Mouse (Mus musculus): ENCODE results near the gene Olfr1143. TPM values are rescaled to one million over a fixed set of nuclear protein-coding genes. Genes with fewer than 3 reads are reported as not detected.

The Olfr1143 gene
- polyA plus RNA-seq (2014; fragmentation: Nextera tagmentation; extraction: Ambion mirVana), result not detected in 2 replicates

DNA sequence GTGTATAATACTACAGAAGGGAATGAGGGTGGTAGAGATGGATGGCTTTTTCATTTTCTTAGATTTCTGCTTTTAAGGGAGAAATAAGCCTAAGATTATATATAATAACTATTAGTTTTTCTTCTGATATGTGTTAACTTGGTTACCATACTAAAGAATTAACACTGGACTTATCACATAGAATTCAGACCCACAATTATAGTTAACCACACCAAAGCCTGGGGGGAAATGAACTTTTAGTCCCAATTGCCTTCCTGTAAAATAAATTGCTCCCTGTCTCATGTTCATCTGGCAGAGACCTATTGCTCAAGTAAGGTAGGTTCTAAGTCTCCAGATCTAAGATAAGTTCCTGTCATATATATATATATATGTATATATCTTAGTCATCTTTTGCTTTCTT is at the start of gene Olfr1143:
Gene Olfr1143 (plus strand): TSS at position 301 of the 400 bp plus-strand sequence.
- no peaks in the 10 kb centered on the region for H3K36me3 ChIP-seq (replicated peaks; ENCODE audit: control insufficient read depth, insufficient read depth)
- H3K27me3 ChIP-seq (ENCODE audit: control insufficient read depth, insufficient read depth, low read length), result no peaks in the 10 kb centered on the region
- no peaks in the 10 kb centered on the region for H3K4me1 ChIP-seq (replicated peaks; ENCODE audit: control insufficient read depth, insufficient read depth, low read length)
- no peak within 1 kb of the TSS for H3K4me2 ChIP-seq (replicated peaks)
- no peak within 1 kb of the TSS for H3K4me3 ChIP-seq (replicated peaks; ENCODE audit: low read length)
- H3K9ac ChIP-seq, result no peak within 1 kb of the TSS
- H3K9me3 ChIP-seq (ENCODE audit: control insufficient read depth, low read length), result no peaks in the 10 kb centered on the region
- no peak within 1 kb of the TSS for H3K27ac ChIP-seq
- ATAC-seq (ENCODE audit: low FRiP score), result no peak
- no peak for DNase-seq (ENCODE audit: low spot score)

DNA sequence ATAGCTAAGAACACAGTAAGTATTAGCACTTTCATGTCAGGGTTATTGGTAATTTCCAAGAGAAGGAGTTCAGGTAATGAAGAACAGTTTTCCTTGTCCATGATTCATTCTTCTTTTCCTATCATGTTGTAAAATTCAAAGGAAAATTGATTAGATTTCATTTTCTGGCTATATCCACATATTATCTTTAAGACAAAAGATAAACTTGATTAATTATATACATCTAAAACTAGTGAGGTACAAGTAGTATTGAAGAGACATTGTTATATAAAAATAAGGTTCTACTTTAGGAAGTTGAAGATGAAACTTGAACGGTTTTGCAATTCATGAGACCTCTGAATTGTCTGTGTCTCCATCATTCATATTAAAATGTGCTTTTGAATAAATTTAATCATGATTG is 46.5 kb upstream of the Olfr1143 start, which contains the start of gene Olfr1141:
Gene Olfr1141 (minus strand): TSS at position 101 of the 400 bp plus-strand sequence.
- Histone ChIP-seq H3K9ac (no peak within 1 kb of the TSS), H3K27ac (no peak within 1 kb of the TSS), H3K27me3 (ENCODE audit: control insufficient read depth, insufficient read depth, low read length) (no peaks in the 10 kb centered on the region), H3K4me3 (replicated peaks; ENCODE audit: low read length) (no peak within 1 kb of the TSS), H3K36me3 (replicated peaks; ENCODE audit: control insufficient read depth, insufficient read depth) (no peaks in the 10 kb centered on the region), H3K4me1 (replicated peaks; ENCODE audit: control insufficient read depth, insufficient read depth, low read length) (no peaks in the 10 kb centered on the region), H3K9me3 (ENCODE audit: control insufficient read depth, low read length) (no peaks in the 10 kb centered on the region), H3K4me2 (replicated peaks) (no peak within 1 kb of the TSS)
- ATAC-seq (ENCODE audit: low FRiP score) (no peak), DNase-seq (ENCODE audit: low spot score) (no peak)
- WGBS, result 82% methylated on average over 1 of the region's 1 CpGs

DNA sequence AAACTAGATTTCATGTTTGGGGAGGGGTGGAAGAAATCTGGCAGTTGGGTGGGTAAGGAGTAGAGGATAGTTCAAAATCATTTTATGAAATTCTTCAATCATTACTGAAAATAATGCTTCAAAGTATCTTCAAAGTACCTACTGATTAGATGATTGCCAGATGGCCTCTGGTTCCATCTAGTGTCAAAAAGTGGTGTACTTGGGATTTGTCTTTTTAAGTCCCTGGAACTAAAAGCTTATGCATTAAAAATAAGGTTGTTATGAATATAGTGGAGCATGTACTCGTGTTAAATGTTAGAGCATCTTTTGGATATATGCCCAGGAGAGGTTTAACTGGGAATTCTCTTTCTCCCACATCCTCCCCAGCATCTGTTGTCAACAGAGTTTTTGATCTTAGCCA is 24.2 kb upstream of the Olfr1143 start:
- 55% methylated on average over 1 of the region's 1 CpGs for WGBS
- no peak overlapping the region for H3K4me3 ChIP-seq (replicated peaks; ENCODE audit: low read length)
- no peak overlapping the region for H3K9ac ChIP-seq
- no peak overlapping the region for H3K4me2 ChIP-seq (replicated peaks)
- DNase-seq (ENCODE audit: low spot score), result no peak
- H3K9me3 ChIP-seq (ENCODE audit: control insufficient read depth, low read length), result no peaks in the 10 kb centered on the region
- H3K36me3 ChIP-seq (replicated peaks; ENCODE audit: control insufficient read depth, insufficient read depth), result no peaks in the 10 kb centered on the region
- no peaks in the 10 kb centered on the region for H3K27me3 ChIP-seq (ENCODE audit: control insufficient read depth, insufficient read depth, low read length)
- H3K4me1 ChIP-seq (replicated peaks; ENCODE audit: control insufficient read depth, insufficient read depth, low read length), result no peaks in the 10 kb centered on the region
- H3K27ac ChIP-seq, result no peak overlapping the region
- no peak for ATAC-seq (ENCODE audit: low FRiP score)

DNA sequence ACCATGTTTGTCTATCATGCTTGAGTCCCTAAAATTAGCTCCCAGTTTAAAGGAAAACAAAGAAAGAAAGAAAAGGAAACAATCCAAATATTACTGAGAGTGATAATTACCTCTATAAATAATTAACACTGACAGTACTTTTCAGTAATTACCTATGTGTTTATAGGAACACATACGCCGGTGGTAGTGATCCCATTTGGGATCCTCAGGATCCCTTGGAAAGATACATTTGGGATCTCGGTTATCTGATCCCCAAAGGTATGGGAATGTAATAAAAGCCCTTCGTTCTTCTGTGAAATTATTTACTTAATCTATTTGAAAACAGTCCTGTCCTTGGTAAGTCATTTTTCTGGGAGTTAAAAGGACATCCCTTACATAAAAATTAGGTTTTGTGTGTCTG is 21.2 kb upstream of the Olfr1143 start, which contains the start of gene Olfr152:
Gene Olfr152 (plus strand): TSS at position 301 of the 400 bp plus-strand sequence.
- DNase-seq (ENCODE audit: low spot score) (no peak), ATAC-seq (ENCODE audit: low FRiP score) (no peak)
- no peaks in the 10 kb centered on the region for H3K36me3 ChIP-seq (replicated peaks; ENCODE audit: control insufficient read depth, insufficient read depth)
- no peaks in the 10 kb centered on the region for H3K27me3 ChIP-seq (ENCODE audit: control insufficient read depth, insufficient read depth, low read length)
- H3K9ac ChIP-seq, result no peak within 1 kb of the TSS
- WGBS, result 80% methylated on average over 4 of the region's 4 CpGs
- no peaks in the 10 kb centered on the region for H3K9me3 ChIP-seq (ENCODE audit: control insufficient read depth, low read length)
- no peaks in the 10 kb centered on the region for H3K4me1 ChIP-seq (replicated peaks; ENCODE audit: control insufficient read depth, insufficient read depth, low read length)
- no peak within 1 kb of the TSS for H3K4me3 ChIP-seq (replicated peaks; ENCODE audit: low read length)
- H3K27ac ChIP-seq, result no peak within 1 kb of the TSS
- no peak within 1 kb of the TSS for H3K4me2 ChIP-seq (replicated peaks)

DNA sequence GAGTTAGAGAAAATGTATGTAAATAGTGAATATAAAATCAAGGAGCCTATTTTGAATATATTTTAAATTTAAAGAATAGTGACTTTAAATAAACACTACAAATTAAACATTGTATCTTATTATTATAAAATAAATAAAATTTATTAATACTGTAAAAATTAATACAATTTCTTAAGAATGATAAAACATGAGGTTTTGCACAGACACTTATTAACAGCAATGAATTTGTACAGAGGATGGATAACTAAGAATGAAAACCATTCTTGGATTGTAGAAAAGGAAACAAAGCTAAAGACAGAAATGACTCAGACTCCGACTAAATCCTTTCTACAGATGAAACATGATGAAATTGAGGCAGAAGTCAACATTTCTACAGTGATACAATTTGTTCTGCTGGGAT is 9.1 kb downstream of the Olfr1143 start, which contains the start of gene Olfr1145:
Gene Olfr1145 (plus strand): TSS at position 301 of the 400 bp plus-strand sequence.
- no peaks in the 10 kb centered on the region for H3K4me1 ChIP-seq (replicated peaks; ENCODE audit: control insufficient read depth, insufficient read depth, low read length)
- WGBS, result 81% methylated on average over 1 of the region's 1 CpGs
- H3K9me3 ChIP-seq (ENCODE audit: control insufficient read depth, low read length), result no peaks in the 10 kb centered on the region
- H3K36me3 ChIP-seq (replicated peaks; ENCODE audit: control insufficient read depth, insufficient read depth), result no peaks in the 10 kb centered on the region
- H3K4me2 ChIP-seq (replicated peaks), result no peak within 1 kb of the TSS
- no peaks in the 10 kb centered on the region for H3K27me3 ChIP-seq (ENCODE audit: control insufficient read depth, insufficient read depth, low read length)
- H3K9ac ChIP-seq, result no peak within 1 kb of the TSS
- no peak within 1 kb of the TSS for H3K27ac ChIP-seq
- ATAC-seq (ENCODE audit: low FRiP score) (no peak), DNase-seq (ENCODE audit: low spot score) (no peak)
- no peak within 1 kb of the TSS for H3K4me3 ChIP-seq (replicated peaks; ENCODE audit: low read length)

DNA sequence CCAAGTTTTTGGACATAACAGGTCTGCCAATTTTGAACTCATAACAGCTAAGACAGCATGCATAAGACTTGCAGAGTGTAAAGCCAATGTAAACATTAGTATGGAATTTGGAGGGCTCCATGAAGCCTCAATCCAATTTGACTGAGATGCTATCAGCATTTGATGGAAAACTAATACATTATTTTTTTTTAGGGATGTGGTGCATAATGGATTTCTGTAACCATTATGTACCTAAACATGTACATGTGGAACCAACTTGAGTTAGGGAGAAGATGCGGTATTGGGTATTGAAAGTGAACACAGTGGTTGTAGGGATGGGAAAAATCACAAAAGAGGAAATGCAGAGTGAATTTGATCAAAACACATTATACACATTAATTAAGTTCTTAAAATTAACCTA is 29.8 kb downstream of the Olfr1143 start, which contains the start of gene Olfr1148:
Gene Olfr1148 (plus strand): TSS at position 301 of the 400 bp plus-strand sequence.
- Histone ChIP-seq H3K27ac (no peak within 1 kb of the TSS), H3K9ac (no peak within 1 kb of the TSS), H3K4me1 (replicated peaks; ENCODE audit: control insufficient read depth, insufficient read depth, low read length) (no peaks in the 10 kb centered on the region), H3K4me3 (replicated peaks; ENCODE audit: low read length) (no peak within 1 kb of the TSS), H3K36me3 (replicated peaks; ENCODE audit: control insufficient read depth, insufficient read depth) (no peaks in the 10 kb centered on the region), H3K27me3 (ENCODE audit: control insufficient read depth, insufficient read depth, low read length) (no peaks in the 10 kb centered on the region), H3K4me2 (replicated peaks) (no peak within 1 kb of the TSS), H3K9me3 (ENCODE audit: control insufficient read depth, low read length) (no peaks in the 10 kb centered on the region)
- ATAC-seq (ENCODE audit: low FRiP score), result no peak
- 92% methylated on average over 1 of the region's 1 CpGs for WGBS
- DNase-seq (ENCODE audit: low spot score), result no peak

DNA sequence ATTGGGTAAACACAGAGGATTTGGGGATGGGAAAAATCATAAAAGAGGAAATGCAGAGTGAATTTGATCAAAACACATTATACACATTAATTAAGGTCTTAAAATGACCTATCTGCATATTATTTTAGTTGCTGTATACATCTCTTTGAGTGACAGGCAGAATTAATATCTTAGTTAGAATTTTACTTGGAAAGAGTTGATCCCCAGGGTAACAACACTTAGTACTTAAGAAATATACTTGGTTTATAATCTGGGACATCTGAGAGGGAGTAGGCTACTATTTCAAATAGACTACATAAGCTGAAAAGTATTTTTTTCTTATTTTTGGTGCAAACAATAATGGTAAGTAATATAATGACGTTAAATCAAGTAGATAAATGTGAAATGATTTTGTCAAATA is 43.3 kb downstream of the Olfr1143 start, which contains the start of gene Olfr1150-ps1:
Gene Olfr1150-ps1 (plus strand): TSS at position 301 of the 400 bp plus-strand sequence.
- 82% methylated on average over 1 of the region's 1 CpGs for WGBS
- ATAC-seq (ENCODE audit: low FRiP score) (no peak), DNase-seq (ENCODE audit: low spot score) (no peak)
- Histone ChIP-seq H3K4me2 (replicated peaks) (no peak within 1 kb of the TSS), H3K27me3 (ENCODE audit: control insufficient read depth, insufficient read depth, low read length) (no peaks in the 10 kb centered on the region), H3K9ac (no peak within 1 kb of the TSS), H3K27ac (no peak within 1 kb of the TSS), H3K36me3 (replicated peaks; ENCODE audit: control insufficient read depth, insufficient read depth) (no peaks in the 10 kb centered on the region), H3K9me3 (ENCODE audit: control insufficient read depth, low read length) (no peaks in the 10 kb centered on the region), H3K4me3 (replicated peaks; ENCODE audit: low read length) (no peak within 1 kb of the TSS), H3K4me1 (replicated peaks; ENCODE audit: control insufficient read depth, insufficient read depth, low read length) (no peaks in the 10 kb centered on the region)

Other genes with a start within 250 kb of the Olfr1143 start
- gene Olfr1129, start 226.7 kb upstream of the Olfr1143 start, polyA plus RNA-seq (2014; fragmentation: Nextera tagmentation; extraction: Ambion mirVana), result not detected in 2 replicates
- not detected in 2 replicates for gene Olfr1130, start 194.4 kb upstream of the Olfr1143 start, polyA plus RNA-seq (2014; fragmentation: Nextera tagmentation; extraction: Ambion mirVana)
- not detected in 2 replicates for gene Olfr1131, start 173.5 kb upstream of the Olfr1143 start, polyA plus RNA-seq (2014; fragmentation: Nextera tagmentation; extraction: Ambion mirVana)
- gene Olfr1132, start 163.1 kb upstream of the Olfr1143 start, polyA plus RNA-seq (2014; fragmentation: Nextera tagmentation; extraction: Ambion mirVana), result not detected in 2 replicates
- gene Olfr1133, start 153.2 kb upstream of the Olfr1143 start, polyA plus RNA-seq (2014; fragmentation: Nextera tagmentation; extraction: Ambion mirVana), result not detected in 2 replicates
- not detected in 2 replicates for gene Olfr1134, start 142.1 kb upstream of the Olfr1143 start, polyA plus RNA-seq (2014; fragmentation: Nextera tagmentation; extraction: Ambion mirVana)
- gene Olfr1135, start 126.9 kb upstream of the Olfr1143 start, polyA plus RNA-seq (2014; fragmentation: Nextera tagmentation; extraction: Ambion mirVana), result not detected in 2 replicates
- gene Olfr1136, start 106.6 kb upstream of the Olfr1143 start, polyA plus RNA-seq (2014; fragmentation: Nextera tagmentation; extraction: Ambion mirVana), result not detected in 2 replicates
- gene Olfr1137, start 87.4 kb upstream of the Olfr1143 start, polyA plus RNA-seq (2014; fragmentation: Nextera tagmentation; extraction: Ambion mirVana), result not detected in 2 replicates
- gene Olfr1138, start 60.6 kb upstream of the Olfr1143 start, polyA plus RNA-seq (2014; fragmentation: Nextera tagmentation; extraction: Ambion mirVana), result not detected in 2 replicates
- gene Olfr1140, start 56.8 kb upstream of the Olfr1143 start, polyA plus RNA-seq (2014; fragmentation: Nextera tagmentation; extraction: Ambion mirVana), result not detected in 2 replicates
- gene Olfr1141, start 46.6 kb upstream of the Olfr1143 start, polyA plus RNA-seq (2014; fragmentation: Nextera tagmentation; extraction: Ambion mirVana), result not detected in 2 replicates
- not detected in 2 replicates for gene Olfr152, start 21.1 kb upstream of the Olfr1143 start, polyA plus RNA-seq (2014; fragmentation: Nextera tagmentation; extraction: Ambion mirVana)
- not detected in 2 replicates for gene Olfr1145, start 9.2 kb downstream of the Olfr1143 start, polyA plus RNA-seq (2014; fragmentation: Nextera tagmentation; extraction: Ambion mirVana)
- gene Olfr1148, start 29.9 kb downstream of the Olfr1143 start, polyA plus RNA-seq (2014; fragmentation: Nextera tagmentation; extraction: Ambion mirVana), result not detected in 2 replicates
- not detected in 2 replicates for gene Olfr1150-ps1, start 43.4 kb downstream of the Olfr1143 start, polyA plus RNA-seq (2014; fragmentation: Nextera tagmentation; extraction: Ambion mirVana)
- gene Olfr1151, start 55.3 kb downstream of the Olfr1143 start, polyA plus RNA-seq (2014; fragmentation: Nextera tagmentation; extraction: Ambion mirVana), result not detected in 2 replicates
- gene Olfr1152, start 65.9 kb downstream of the Olfr1143 start, polyA plus RNA-seq (2014; fragmentation: Nextera tagmentation; extraction: Ambion mirVana), result not detected in 2 replicates
- gene Olfr1153, start 94.4 kb downstream of the Olfr1143 start, polyA plus RNA-seq (2014; fragmentation: Nextera tagmentation; extraction: Ambion mirVana), result not detected in 2 replicates
- gene Olfr1154, start 104.6 kb downstream of the Olfr1143 start, polyA plus RNA-seq (2014; fragmentation: Nextera tagmentation; extraction: Ambion mirVana), result not detected in 2 replicates
- gene Olfr1155, start 144.5 kb downstream of the Olfr1143 start, polyA plus RNA-seq (2014; fragmentation: Nextera tagmentation; extraction: Ambion mirVana), result not detected in 2 replicates
- gene Olfr1156, start 152.5 kb downstream of the Olfr1143 start, polyA plus RNA-seq (2014; fragmentation: Nextera tagmentation; extraction: Ambion mirVana), result not detected in 2 replicates
- not detected in 2 replicates for gene Olfr1157, start 167.7 kb downstream of the Olfr1143 start, polyA plus RNA-seq (2014; fragmentation: Nextera tagmentation; extraction: Ambion mirVana)
- not detected in 2 replicates for gene Olfr74, start 174.1 kb downstream of the Olfr1143 start, polyA plus RNA-seq (2014; fragmentation: Nextera tagmentation; extraction: Ambion mirVana)
- not detected in 2 replicates for gene Olfr1158, start 189.5 kb downstream of the Olfr1143 start, polyA plus RNA-seq (2014; fragmentation: Nextera tagmentation; extraction: Ambion mirVana)
- gene Olfr1160, start 207.7 kb downstream of the Olfr1143 start, polyA plus RNA-seq (2014; fragmentation: Nextera tagmentation; extraction: Ambion mirVana), result not detected in 2 replicates
- gene Olfr1161, start 222.2 kb downstream of the Olfr1143 start, polyA plus RNA-seq (2014; fragmentation: Nextera tagmentation; extraction: Ambion mirVana), result not detected in 2 replicates
- not detected in 2 replicates for gene Olfr73, start 237.1 kb downstream of the Olfr1143 start, polyA plus RNA-seq (2014; fragmentation: Nextera tagmentation; extraction: Ambion mirVana)